Mouse (Mus musculus): ENCODE results near the gene Nemp2.
"Not testable (repeated sequence)": the region's sequence is repeated elsewhere in the genome, so short reads cannot be mapped to it uniquely, and the experiment has no call there.

The Nemp2 gene

GRCm38 (mm10) chr1:52653366-52653765 is 22.9 kb downstream of the Nemp2 start:
- no peak for DNase-seq (ENCODE audit: low spot score in 2 of 2)

DNA sequence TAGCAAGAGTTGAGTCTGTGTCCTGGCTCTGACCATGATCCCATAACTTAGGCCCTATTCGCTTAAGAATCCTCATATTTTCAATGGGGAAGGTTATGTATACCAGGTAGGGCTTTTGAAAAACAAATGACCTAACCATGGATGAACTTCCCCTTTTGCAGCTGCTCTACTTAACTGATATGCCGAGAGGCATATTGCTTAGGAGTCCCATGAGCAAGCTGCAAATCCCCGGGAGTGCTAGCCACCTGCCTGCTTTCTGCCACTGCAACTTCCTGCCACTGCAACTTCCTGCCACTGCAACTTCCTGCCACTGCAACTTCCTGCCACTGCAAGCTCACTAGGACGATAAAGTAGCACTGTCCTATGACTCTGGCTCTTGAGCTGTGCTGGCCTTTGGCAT is 24.6 kb downstream of the Nemp2 start:
- no peak for DNase-seq (ENCODE audit: low spot score in 2 of 2)

DNA sequence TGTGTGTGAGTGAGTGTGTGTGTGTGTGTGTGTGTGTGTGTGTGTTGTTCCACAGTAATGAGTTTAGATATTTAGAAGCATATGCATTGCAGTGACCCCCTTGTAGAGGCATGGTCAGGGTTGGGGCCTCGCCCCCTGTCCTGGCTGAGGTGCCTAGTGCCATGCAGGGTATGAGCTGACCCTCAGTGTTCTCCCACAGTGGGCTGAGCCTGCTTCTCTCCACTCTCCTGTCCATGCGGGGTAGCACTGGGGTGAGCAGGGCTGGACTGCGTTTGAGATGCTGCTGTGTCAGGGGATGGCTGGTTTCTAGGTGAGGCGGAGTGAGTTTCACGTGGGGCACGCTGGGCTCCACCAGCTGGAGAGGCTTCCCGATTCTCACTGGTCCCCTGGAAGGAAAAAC is 27.7 kb downstream of the Nemp2 start:
- DNase-seq (ENCODE audit: low spot score in 2 of 2) = no peak

DNA sequence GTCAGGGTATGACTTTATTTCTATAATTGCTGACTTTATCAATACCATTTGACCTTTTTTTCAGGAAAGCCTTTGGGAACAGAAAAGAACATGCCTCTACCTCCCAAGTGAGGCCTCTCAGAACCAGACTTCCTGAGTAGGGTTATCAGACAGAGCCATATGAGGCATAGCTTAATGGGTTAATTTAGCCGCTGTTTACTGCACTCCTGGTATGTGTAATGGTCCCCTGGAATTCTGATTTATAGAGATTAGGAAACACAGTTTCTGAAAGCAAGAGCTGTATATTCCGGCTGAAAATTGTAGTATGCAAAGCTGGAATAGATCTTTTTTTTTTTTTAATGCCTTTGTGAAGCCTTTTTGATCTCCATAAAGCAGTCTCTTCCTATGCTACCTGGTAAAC is 29.8 kb downstream of the Nemp2 start:
- DNase-seq (ENCODE audit: low spot score in 2 of 2) = no peak

- DNase-seq (ENCODE audit: low spot score in 2 of 2) = no peak
These were observed 30.3 kb downstream of the Nemp2 start for GRCm38 (mm10) chr1:52660765-52661164.

DNA sequence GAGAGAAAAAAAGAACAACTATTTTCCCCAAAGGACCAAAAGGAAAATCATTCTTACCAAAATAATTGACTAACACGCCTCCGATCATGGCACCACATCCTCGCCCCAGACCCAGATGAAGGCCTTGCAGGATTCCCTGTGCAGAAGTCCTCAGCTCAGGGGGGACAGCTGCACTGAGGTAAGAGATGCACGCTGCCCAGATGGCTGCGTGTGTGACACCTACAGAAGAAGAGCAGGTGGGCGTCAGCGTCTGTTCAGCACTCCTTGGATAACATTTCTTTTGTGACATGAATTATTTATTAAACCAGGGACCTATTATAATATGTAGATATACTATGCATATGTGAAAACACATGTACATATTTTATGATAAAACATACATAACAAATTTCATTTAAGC is 32.7 kb downstream of the Nemp2 start:
- DNase-seq (ENCODE audit: low spot score in 2 of 2) = peak; percentile 55 to 72

- DNase-seq (ENCODE audit: low spot score in 2 of 2) = no peak
These were observed 38.3 kb downstream of the Nemp2 start for GRCm38 (mm10) chr1:52668743-52669323.

- DNase-seq (ENCODE audit: low spot score in 2 of 2) = no peak
These were observed 39.4 kb downstream of the Nemp2 start for GRCm38 (mm10) chr1:52669931-52670330.

GRCm38 (mm10) chr1:52675561-52676551 is 45.4 kb downstream of the Nemp2 start:
- DNase-seq (ENCODE audit: low spot score in 2 of 2) = no peak

DNA sequence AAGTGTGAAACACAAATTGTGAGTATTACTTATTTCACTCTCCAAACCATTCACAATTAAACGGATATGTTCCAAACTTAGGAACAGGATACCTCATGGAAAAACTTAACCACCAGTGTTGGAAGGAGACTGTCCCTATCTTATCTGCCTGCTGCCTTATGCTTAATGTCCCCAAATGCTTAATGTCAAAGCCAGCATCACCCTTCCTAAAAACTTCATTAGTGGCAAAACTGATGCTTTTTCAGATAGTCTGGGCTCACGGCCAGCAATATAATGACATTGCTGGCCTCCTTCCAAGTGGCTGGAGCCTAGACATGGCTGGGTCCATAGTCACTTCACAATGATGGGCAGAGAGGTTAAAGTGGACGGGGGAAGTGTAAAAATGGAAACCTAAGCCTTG is 46.1 kb downstream of the Nemp2 start:
- DNase-seq (ENCODE audit: low spot score in 2 of 2) = no peak

- no peak for DNase-seq (ENCODE audit: low spot score in 2 of 2)
These were observed 53.0 kb downstream of the Nemp2 start for GRCm38 (mm10) chr1:52683550-52683949.

DNA sequence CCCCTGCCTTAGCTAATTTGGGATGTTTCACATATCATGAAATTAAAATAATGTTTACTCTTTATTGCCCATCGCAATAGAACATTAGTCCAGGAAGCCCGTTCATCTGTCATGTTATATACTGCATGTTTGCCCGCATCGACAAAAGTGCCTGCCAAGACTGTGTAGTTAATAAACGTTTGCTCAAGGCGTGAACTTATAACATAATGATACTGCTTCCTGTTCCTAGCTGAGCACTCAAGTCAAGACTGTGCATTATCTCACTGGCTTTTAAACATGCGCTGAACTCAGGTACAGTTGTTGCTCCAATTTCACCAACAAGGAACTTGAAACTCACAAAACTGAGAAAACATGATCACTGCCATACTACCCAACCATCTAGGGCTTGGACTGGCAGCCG is 57.1 kb downstream of the Nemp2 start:
- no peak for DNase-seq (ENCODE audit: low spot score in 2 of 2)

GRCm38 (mm10) chr1:52694456-52694855 is 64.0 kb downstream of the Nemp2 start:
- DNase-seq (ENCODE audit: low spot score in 2 of 2) = not testable (repeated sequence)
